Mouse (Mus musculus): ENCODE data around the gene March1. TPM values are rescaled to one million over a fixed set of nuclear protein-coding genes. Genes with fewer than 3 reads are reported as not detected.

Gene March1
- total RNA-seq, 2 experiments from 2014 or later = 77.1 to 87.0 TPM

- no peak for DNase-seq (ENCODE audit: extremely low spot score in 1 of 2, low spot score in 2 of 2)
- intact Hi-C loops (cut with DNase I) = loop anchor here (5.0 kb wide), 1 partner anchor 957 kb away; no protein-coding TSS in a partner anchor
Observed at GRCm38 (mm10) chr8:66450691-66451090, 833.0 kb downstream of the March1 start.

DNA sequence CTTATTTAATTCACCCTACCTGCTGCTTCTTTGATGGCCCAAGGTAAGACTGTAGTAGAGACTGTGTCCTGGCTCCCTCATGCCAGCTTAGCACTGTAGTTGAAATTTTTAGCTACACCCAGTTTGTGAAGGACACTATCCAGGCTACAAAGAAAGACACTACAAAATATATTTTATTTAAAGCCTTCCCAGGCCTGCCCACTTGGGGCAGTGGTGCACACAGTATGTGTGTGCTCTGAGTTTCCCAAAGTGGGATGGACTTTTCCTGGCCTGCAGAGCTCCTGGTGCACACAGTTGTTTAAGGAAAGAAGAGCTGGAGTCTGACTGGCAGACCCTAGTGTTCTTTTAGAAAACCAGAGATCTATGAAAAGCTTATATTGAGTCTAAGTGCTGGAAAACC, 839.4 kb downstream of the March1 start:
- intact Hi-C loops (cut with DNase I) = no loop called here
- DNase-seq (ENCODE audit: extremely low spot score in 1 of 2, low spot score in 2 of 2) = no peak

GRCm38 (mm10) chr8:66469821-66470220, 852.1 kb downstream of the March1 start:
- intact Hi-C loops (cut with DNase I) = no loop called here
- DNase-seq (ENCODE audit: extremely low spot score in 1 of 2, low spot score in 2 of 2) = no peak

- intact Hi-C loops (cut with DNase I) = no loop called here
- no peak for DNase-seq (ENCODE audit: extremely low spot score in 1 of 2, low spot score in 2 of 2)
Observed at GRCm38 (mm10) chr8:66476880-66477279, 859.2 kb downstream of the March1 start.

DNA sequence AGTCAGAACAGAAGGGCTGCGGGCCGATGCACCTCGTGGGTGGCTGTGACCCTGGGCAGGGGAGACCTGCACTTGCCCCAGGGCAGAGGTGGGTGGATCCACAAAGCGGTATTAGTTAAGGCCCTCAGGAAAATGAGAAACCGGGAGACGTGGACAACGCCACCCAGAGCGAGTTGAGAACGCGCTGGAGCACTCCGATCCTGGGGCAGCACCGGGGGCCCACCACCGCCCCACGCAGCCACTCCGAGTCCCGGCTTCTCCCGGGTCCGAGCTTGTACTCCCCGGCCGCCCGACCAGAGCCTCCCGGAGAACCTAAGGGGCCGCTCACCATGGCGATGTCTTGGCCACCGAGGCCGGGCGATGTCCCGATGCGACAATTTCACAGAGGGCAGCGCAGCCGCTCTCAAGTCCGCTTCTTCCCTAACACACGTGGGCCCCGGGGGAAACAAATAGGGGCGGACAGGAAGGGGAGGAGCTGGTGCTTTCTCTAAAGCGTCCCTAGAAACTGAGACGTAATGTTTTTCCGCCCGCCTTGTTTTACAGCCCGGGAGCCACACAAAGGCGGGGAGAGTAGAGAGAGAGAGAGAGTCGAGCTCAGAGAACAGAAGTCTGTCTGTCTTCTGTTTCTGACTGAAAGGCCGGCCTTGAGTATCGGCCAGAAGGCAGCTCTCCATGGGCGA, 868.5 kb downstream of the March1 start, which contains the start of gene Tma16:
TSS of gene Tma16 (minus strand) at position 447 of the 680 bp plus-strand sequence.
- DNase-seq (ENCODE audit: extremely low spot score in 1 of 2, low spot score in 2 of 2) = peak; percentile 84 to 86
- intact Hi-C loops (cut with DNase I) = no loop called here

DNA sequence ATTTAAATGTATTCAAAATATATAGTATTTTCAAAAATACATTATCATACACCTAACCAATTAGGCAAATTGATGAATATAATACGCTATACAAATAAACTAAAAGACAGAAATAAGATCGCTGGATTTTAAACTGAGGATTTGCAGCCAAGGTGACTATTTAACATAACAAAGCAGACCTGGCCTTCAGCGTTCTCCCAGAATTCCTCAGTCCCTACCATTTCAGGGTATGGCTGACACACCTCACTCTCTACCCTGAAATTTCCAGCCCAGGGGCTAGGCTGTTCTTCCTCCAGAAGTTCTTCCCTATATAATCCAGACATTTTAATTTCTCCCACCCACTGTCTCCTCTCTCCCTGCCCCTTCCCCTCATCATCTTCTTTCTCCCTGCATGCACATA, 870.9 kb downstream of the March1 start:
- DNase-seq (ENCODE audit: extremely low spot score in 1 of 2, low spot score in 2 of 2) = no peak
- intact Hi-C loops (cut with DNase I) = no loop called here

DNA sequence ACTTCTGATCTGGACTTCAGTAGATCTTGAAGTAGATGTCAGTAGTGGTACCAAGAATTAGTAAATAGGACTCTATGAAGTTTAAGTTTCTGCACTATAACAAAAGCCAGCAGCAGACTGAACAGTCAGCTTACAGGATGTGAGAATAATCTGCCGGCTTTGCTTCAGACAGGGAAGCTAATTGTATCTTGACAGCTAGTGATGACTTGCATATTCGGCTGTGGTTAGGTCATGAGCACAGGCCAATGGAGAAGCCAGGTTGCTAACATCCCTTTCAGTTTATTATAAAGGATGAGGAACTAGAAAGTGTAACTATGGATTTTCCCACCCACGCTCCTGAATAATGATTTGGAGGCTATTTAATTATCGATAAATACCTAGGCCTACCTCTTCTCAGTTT, 872.9 kb downstream of the March1 start:
- intact Hi-C loops (cut with DNase I) = loop anchor here (10.0 kb wide), 1 partner anchor 1526 kb away; no protein-coding TSS in a partner anchor

DNA sequence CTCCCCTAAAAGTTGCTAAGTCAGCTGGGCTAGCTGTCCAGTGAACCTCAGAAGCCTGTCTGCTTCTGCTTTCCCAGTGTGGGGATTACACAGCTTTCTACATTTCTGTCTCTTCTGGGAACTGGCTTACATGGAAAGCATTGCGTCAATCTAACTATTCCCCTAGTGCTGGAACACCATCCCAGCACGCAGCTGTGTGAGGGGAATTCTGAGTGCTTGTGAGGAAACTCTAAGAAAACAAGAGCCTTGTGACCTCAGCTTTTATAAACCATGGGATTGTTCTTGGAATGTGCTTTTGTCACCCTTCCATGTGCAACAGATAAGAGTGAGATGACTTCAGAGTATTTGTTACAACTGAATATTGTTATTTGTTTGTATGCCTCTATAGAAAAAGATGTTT, 876.8 kb downstream of the March1 start:
- intact Hi-C loops (cut with DNase I) = loop anchor here (10.0 kb wide), 1 partner anchor 1530 kb away; no protein-coding TSS in a partner anchor

More for the DNA sequence above, 872.9 kb downstream of the March1 start:
- no peak for DNase-seq (ENCODE audit: extremely low spot score in 1 of 2, low spot score in 2 of 2)

GRCm38 (mm10) chr8:66495726-66496125, 878.0 kb downstream of the March1 start:
- peak; percentile 73 to 83 for DNase-seq (ENCODE audit: extremely low spot score in 1 of 2, low spot score in 2 of 2)
- intact Hi-C loops (cut with DNase I) = loop anchor here (2.0 to 10.0 kb wide), 3 partner anchors 832 to 1531 kb away; no protein-coding TSS in a partner anchor

More for the DNA sequence above, 876.8 kb downstream of the March1 start:
- DNase-seq (ENCODE audit: extremely low spot score in 1 of 2, low spot score in 2 of 2) = no peak

- peak in 1 of 2 experiments; percentile 34 for DNase-seq (ENCODE audit: extremely low spot score in 1 of 2, low spot score in 2 of 2)
- intact Hi-C loops (cut with DNase I) = loop anchor here (2.0 to 10.0 kb wide), 3 partner anchors 830 to 1532 kb away; no protein-coding TSS in a partner anchor
Observed at GRCm38 (mm10) chr8:66496998-66497577, 879.4 kb downstream of the March1 start.

DNA sequence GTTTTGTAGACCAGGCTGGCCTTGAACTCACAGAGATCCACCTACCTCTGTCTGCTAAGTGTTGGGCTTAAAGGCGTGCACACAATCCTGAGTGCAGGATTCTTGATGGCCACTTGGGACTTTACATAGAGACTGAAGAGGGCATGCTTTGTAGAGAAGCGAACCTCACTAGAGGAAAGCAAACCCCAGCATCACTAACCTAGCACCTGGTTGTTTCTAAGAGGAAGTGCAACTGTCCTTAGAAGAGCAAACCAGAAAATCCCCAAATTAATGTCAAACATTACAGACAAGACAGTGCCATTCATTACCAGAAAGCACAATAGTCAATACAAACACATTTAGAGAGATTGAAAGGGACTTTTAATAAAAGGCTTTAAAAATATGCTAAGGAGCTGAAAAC, 885.7 kb downstream of the March1 start:
- DNase-seq (ENCODE audit: extremely low spot score in 1 of 2, low spot score in 2 of 2) = no peak
- intact Hi-C loops (cut with DNase I) = no loop called here

GRCm38 (mm10) chr8:66511537-66511936, 893.8 kb downstream of the March1 start, which contains the start of gene Tktl2:
Tktl2 (plus strand) TSS chr8:66511756.
- intact Hi-C loops (cut with DNase I) = no loop called here
- DNase-seq (ENCODE audit: extremely low spot score in 1 of 2, low spot score in 2 of 2) = no peak

DNA sequence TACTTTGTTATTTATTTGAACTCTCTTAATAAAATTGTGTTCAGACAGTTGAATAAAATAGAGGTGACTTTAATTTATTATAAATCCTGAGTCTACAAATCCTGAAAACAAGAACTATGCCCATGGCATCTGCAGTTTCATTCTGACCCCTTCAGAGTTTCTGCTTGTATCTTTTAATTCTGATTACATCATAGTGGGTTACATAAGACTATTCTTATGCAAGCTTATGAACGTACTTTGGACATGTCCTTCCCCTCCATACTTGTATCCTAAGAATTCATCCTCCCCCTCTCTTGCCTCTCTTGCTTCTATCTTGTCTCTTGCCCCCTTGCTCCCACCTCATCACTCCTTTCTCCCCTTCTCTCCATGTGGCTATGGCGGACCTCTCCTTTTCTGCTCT, 901.4 kb downstream of the March1 start:
- intact Hi-C loops (cut with DNase I) = no loop called here
- DNase-seq (ENCODE audit: extremely low spot score in 1 of 2, low spot score in 2 of 2) = no peak

GRCm38 (mm10) chr8:66520576-66520975, 902.9 kb downstream of the March1 start:
- intact Hi-C loops (cut with DNase I) = no loop called here
- no peak for DNase-seq (ENCODE audit: extremely low spot score in 1 of 2, low spot score in 2 of 2)

Data from left cerebral cortex, postnatal 10 days (tissue).